Mouse (Mus musculus): ENCODE results near the gene Csf3.
"Not testable (repeated sequence)": the region's sequence is repeated elsewhere in the genome, so short reads cannot be mapped to it uniquely, and the experiment has no call there.

The Csf3 gene

DNA sequence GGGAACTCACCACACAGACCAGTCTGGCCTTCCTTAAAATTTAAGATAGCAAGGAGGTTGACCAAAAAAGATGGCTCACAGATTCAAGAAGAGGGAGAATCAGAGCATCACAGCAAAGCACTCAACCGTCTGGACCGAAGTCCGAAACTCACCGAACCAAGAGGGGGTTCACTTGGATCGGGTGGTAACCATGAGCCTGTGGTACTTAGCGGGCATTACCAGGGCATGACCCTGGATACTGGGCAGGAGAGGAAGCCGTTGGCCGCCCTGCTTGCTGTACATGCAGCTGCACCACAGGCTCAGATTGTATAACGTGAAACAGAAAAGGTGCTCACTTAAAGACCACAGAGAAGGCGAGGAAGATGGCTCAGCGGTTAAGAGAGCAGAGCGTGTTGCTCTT, 3.8 kb upstream of the Csf3 start:
- no peak for DNase-seq

DNA sequence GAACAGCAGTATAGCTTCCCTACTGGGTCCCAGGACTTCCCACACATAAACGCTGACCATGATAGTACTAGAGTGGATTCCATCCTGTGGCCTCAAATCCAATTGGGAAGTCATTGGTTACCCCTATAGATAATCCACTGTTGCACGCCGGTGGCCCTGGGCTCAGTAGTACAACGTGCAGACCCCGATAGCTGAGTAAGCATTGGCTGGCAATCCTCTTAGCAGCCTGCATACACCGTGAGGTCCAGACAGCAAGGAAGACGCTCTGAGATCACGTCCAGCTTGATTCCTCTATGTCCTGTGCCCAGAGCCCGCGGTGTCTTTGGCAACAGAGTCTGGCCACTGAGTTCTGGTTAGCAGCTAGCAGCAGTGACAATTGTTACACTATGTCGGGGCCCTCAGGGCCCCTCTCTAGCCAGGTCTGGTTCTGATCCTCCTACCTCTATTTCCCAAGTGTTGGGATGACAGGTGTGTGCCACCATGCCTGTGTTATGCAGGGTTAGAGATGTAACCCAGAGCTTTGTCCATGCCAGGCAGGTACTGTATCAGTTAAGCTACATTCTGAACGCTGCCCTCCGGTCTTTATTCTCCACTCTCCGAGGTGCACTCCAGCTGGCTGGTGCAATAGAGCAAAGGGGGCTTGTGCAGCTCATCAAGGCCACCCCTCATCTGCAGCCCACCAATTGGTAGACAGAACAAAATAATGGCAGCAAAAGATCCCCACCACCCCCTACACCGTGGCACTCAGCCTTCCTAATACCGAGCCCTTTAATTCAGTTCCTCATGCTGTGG, 2.0 kb upstream of the Csf3 start:
- no peak for DNase-seq

DNA sequence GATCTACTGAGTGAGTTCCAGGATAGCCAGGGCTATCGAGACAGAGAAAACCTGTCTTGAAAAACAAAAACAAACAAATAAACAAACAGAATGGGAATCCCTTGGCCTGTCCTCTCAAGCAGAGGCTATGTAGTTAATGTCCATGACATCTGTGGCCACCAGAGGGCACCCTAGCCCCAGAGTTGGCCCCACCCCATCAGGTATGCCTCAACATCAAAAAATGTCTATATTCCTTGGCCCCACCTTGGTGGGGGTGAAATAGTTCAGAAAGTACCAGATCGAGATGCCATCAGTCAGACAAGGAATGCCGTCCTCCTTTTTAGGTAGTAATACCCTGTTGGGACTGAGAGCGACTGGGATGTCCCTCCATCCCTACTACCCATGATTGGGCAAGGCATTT, 1.2 kb upstream of the Csf3 start:
- DNase-seq: peak; percentile 69

DNA sequence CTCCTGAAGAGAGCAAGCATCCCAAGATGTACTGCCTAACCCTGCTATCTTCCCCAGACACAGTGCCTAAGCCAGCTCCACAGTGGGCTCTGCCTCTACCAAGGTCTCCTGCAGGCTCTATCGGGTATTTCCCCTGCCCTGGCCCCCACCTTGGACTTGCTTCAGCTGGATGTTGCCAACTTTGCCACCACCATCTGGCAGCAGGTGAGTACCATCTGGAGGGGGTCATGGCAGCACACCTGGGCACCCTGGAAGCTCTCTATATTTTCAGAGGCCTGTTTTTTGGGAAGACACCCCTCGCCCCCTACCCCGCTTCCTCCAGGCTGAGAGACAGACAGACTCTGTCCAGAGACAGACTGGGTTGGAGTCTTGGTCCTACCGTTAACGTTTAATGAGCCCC, 1.3 kb downstream of the Csf3 start:
- DNase-seq: no peak

DNA sequence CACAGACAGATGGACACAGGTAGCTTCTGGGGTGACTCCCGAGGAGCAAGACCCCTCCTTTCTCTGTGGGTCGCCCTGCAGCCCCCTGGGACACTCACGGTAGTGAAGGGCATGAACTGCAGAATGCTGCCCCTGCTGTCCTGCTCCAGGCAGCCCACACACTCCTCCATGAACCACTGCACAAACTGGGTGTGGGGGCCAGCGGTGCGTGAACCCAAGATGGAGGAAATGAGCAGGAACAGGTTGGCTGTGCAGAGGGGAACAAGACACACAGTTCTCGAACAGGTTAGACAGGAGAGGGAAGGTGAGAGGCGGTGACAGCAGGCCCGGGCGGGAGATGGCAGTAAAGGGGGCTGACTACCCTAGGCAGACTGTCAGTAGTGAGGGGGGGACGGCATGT, 4.0 kb downstream of the Csf3 start:
- no peak for DNase-seq

DNA sequence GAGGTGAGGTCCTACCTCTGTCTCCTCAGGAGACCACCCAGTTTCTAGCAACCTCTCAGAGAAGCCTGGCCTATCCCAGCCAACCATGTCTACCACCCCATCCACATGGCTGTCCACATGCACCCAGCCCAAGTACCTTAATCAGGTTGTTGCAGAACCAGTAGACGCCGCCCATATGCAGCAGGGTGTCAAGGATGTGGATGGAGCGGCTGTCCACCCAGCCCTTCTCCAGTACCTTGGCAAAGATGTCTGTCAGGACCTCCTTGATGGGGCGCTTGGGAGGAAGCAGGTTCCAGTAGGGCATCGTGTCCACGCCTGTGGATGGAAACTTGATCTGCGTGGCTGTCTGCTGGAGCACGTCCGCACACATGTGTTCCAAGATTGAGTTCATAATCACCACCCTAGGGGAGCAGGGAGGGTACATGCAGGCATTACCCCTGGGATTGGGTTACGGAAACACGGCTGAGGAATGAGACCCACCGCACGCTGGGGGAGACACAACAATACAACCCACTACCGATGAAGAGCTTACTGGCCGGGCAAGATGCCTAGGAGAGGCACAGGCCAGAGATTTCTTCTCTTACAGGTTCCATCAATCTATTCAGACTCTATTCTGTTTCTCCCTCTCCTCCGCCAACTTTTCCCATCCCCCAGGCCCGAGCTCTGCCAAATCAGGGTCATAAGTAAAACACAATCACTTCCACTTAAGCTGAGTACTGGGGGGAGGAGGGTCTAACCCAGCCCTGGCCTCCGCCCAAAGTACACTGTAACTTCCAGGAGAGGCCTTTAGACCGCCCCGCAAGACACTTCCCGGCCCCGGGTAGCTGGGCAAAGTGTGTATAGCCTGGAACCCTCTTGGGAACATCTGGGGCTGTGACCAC, 6.6 kb downstream of the Csf3 start:
- no peak for DNase-seq

DNA sequence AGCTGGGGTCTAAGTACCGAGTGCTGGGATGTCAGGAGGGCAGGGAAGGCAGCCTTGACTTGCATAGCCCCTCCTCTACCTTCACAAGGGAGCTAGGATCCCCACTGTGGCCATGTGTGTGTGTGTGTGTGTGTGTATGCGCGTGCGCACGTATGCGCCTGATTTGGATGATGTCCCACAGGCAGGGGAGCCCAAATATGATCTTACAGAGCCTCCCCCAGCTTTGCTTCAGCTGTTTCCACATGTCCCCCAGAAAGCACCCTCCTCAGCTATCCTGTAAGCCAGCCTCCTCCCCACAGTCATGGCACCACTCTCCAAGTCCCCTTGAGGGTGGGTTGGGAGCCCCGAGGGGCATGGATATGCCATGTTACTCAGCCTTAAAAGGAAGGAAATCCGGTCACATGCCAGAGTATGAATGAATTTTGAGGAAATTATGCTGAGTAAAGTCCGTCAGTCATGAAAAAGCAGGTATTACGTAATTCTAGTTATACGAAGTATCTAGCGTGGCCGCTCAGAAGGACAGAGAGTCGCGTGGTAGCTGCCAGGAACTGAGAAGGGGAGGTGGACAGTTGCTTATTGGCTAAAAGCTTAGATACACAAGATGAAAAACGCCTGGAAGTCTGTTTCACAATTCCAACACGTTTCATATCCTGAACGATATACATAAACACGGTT, 7.4 kb downstream of the Csf3 start:
- no peak for DNase-seq

DNA sequence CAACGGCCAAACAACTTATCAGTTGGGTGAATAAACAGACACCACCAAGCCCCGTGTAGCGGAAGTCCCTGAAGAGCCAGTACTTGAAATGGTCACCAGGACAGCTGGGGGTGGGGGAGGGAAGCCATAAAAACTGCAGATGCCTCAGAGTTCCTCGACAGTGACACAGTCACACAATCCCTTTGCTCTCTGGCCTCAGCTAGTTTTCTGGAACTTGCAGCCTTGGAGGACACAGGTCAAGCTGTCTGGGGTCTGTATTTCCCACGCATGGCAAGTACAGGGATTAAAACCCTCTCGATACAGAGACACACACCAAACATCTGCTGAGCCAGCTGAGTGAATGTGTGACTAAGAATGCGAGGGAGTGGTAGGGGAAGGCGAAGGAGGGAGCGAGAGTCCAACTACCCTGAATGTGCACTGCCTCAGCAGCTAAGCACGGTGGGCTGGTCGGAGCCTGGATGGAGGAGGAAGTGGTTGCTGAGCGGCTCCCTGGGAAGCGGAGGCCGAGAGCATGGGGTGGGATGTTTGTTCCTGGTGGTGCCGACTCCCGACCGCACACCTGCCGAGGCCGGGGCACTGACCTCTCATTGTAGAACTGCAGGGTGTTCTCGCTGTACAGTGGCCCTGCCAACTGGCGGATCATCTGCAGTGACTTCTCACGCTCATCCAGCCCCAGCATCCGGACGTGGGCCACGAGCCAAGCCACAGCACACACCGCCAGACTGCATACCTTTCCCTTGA, 8.1 kb downstream of the Csf3 start:
- DNase-seq: peak; percentile 35

DNA sequence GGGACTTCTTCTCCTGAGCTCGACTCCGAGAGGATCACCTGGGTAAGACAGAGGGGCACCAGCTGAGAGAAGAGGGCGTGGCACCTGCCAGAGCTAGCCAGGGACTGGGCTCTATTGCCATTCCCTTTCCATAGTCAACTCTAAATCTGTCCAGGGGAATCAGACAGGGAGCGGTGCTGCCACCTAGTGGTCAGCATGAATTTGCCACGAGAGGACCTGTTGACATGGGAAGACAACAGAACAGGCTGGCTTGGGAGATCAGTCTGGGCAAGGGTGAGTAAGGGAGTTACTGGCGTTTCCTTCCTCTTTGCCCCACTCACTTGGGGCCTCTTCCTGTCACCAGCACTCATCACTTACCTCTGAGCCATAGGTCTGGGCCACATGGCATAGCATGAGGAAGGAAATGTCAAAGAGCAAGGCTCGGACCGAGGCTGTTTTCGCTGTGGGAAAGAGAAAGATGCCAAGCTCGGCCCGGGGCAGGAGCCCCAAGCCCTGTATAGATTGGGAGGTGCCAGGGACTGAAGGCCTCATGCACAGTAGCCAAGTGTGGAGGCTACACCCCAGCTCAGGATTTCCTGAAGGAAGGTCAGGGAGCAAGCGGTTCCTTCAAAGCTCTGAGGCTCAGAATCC, 9.5 kb downstream of the Csf3 start:
- peak; percentile 61 for DNase-seq

DNA sequence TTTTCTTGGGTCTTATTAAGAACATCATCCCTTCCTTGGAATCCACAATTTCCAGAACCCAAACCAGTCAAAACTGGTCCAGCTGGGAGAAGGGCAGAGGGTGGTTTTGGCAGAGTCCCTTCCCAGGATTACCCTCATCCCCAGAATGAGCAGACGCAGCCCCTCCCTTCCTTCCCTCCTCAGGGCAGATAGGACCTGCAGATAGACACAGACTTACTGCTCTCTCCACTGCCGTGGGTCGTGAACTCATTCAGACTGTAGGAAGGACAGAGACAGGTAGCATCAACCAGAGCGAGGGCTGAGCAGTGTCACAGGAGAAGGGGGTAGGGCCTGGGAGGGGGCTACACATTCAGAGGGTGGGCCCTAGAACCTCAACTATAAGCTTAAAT, 10.0 kb downstream of the Csf3 start:
- DNase-seq: no peak

DNA sequence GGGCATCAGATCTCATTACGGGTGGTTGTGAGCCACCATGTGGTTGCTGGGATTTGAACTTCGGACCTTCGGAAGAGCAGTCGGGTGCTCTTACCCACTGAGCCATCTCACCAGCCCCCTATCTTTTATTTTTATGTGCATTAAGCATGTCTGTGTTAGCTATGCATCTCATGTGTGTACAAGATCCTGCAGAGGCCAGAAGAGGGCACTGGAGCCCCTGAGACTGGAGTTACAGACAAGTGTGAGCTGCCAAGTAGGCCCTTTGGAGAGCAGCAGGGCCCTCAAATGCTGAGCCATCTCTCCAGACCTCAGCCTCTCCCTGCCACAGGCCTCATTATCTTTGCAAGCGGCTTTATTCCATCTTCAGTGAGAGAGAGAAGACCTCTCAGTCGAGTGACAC, 10.9 kb downstream of the Csf3 start:
- DNase-seq: not testable (repeated sequence)

DNA sequence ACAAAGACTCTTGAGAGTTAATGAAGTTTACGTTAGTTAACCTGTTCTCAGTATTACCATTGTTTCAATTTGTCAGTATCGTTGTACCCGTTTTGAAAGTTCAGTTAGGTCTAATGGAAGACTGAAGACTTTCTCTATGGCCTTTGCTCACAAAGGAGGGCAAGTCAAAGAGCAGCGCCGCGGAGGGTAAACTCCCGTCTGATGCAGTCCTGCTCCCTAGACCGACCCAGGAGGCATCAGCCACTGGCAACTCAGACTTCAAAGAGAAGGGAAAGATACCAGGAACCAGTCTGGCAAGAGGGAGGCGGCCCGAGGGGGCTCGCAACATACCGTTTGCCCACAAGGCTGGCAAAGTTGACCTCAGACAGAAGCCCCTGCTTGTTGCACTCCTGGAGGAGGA, 12.6 kb downstream of the Csf3 start:
- DNase-seq: no peak

DNA sequence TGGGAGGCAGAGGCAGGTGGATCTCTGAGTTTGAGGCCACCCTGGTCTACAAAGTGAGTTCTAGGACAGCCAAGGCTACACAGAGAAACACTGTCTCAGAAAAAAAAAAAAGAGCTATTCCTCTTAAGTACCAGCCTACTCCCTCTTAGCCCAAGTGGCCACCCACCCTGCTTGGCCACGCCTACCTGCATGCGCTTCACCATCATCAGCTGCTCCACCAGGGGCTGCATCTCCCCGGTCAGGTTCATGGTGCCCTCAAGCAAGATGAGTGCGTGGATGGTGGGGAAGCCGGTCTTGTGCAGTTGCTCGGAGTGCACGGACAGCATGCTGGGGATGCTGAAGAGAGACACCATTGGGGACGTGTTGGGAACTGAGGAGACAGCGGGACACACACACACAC, 14.9 kb downstream of the Csf3 start:
- no peak for DNase-seq

DNA sequence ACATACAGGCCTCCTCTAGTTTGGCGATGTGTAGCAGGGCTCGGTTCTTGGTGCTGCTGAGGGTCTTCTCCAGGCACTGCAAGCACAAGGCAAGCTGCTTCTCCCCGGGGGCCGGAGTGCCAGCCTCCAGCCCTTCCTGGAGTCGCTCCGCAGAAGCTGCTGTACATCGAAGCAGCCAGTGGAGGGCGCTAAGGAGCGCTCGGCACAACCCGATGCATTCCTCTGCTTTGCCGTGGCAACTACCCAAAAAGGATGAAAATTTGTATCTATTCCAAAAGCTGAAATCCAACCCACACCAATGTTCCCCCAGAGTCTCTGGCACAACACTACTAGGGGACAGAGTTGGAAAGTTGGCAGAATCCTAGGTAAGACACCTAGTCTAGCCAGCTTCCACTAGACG, 16.8 kb downstream of the Csf3 start:
- DNase-seq: peak; percentile 83

DNA sequence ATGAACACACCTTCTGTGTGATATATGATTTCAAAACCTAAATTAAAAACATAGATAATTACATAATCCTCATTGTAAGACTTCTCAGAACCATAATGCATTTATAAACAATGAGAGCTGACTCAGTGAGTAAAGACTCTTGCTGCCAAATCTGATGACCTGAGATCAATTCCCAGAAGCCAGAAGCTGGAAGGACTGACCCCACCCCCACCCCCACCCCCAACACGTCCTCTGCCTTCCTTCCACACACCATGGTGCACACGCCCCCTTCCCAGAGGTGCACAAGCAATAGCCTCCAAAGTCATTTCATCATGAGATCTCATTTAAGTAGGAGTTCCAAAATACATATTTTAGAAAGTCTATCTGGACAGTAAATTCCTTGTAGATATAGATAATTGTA, 19.7 kb downstream of the Csf3 start:
- DNase-seq: no peak

DNA sequence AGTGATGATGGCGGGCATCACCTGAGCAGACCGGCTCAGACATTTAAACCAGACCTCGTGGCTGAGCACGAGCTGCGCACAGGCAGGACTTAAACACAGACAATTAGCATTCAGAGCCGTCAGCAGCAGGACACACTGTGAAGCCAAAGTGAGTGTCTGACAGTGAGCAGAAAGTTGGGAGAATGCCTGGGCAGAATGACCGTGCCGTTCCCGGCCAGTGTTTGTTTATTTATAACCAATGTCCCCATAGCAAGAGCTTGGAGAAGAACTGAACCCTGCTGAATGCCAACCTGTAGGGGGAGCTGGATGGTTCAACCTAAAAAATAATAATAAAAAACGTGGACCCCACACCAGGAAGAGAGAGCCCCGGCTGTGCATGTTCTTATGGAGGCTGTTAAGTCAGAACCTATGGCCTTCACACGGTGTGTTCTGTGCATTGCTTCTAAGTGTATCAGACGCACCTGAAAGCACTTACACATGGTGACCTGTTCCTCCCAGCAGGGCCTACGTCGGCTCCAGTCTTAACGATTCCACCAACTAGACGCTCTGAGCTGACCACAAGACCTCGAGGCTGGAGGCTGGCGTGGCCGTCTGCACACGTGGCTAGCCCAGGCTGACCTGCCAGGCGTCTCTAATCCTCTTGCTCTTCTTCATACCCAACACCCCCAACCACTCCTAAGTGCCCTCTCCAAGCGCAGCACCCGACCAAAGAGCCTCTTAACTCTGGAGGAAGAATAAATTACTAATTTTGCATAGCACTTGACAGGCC, 20.6 kb downstream of the Csf3 start:
- peak; percentile 33 for DNase-seq

DNA sequence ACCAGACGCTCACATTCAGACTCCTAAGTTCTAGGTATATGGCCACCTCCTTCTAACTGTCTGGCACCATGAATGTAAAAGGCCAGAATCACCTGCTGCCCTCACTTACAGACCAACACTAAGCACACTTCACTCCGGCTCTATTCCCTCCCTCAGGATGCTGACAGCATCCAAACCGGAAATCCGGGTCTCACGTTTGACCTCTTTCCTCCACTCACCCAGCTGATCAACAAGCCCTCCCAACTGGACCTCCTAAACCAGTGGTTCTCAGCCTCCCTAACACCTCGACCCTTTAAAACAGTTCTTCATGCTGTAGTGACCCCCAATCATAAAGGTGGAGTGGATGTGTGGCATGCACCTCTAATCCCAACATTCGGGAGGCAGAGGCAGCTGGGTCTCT, 22.0 kb downstream of the Csf3 start:
- no peak for DNase-seq

DNA sequence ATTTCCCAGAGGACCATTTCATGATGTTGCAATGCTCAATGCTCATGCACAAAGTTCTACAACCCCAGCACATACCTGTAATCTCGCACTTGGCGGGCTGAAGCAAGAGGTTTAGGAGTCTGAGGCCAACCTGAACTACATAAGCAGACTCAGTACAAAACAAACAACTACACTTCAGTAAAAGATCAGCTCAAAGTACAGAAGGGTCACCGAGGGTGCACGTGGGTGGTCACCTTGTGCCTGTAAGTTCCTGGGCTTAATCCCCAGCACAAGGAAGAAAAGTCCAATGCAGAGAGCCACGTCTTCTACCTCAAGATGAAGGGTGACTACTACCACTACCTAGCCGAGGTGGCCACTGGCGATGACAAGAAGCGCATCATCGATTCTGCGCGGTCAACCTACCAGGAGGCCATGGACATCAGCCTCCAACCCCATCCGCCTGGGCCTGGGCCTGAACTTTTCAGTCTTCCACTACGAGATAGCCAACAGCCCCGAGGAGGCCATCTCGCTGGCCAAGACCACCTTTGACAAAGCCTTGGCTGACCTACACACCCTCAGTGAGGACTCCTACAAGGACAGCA, 25.0 kb downstream of the Csf3 start:
- no peak for DNase-seq

DNA sequence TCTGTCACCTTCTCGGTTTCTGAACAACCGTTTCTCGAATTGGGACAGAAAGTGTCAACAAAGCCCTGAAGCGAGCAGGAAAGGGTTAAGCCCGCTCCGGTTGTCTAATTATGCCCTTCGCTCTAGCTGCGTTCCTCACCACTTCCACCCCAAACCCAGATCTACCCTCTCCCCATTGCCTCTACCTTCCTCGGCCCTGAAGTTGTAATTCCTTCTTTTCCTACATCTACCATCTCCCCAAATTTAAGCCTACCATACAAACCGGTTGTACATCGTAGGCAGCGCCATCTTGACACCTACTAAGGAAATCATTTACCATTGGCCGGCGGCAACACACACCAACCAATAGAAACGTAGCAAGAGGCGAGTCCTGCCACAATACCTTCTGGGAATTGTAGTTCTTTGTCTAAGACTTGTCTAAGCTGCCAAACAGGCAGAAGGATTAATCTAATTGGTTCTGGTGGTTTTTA, 28.1 kb downstream of the Csf3 start, which contains the start of gene Med24:
TSS of gene Med24 (minus strand) at position 317 of the 470 bp plus-strand sequence.
- peak; percentile 88 for DNase-seq

DNA sequence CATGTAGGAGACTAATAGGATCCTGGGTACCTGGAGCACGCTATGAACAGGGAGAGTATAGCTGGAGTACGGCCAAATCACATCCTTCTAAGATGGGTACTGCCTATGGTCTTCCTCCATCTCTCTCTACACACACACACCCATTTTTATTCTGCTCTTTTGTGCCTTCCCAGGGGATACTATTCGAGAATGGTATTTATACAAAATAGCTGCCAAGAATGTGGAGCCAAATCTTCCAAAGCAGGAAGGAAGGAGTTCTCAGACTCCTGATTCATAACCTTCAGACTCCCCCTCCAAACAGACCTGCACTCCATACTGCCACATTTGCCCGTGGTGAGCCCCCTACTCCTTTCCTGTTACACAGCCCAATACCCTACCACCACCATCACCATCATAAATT, 29.7 kb downstream of the Csf3 start:
- DNase-seq: no peak

DNA sequence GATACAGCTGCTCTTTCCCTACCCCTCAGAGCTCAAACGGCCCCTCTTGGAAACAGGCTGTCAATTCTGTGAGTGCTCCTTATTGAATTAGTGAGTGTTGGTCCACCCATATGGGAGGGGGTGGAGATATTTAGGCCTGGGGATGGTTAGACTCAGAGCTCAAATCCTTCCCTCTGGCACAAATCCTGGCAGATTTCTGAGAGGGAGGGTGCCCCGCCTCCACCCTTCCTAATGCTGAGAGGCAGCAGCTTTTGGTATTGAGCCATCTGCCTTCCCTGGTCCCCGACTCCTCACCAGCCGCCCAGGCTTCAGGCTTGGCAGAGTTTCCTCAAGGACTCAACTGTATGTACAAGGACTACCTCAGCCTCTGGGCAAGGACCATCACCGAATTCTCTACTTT, 30.1 kb downstream of the Csf3 start:
- peak; percentile 82 for DNase-seq
